Mouse (Mus musculus): Measurements from ENCODE around the gene Rpl23.

Rpl23 gene

GRCm38 (mm10) chr11:97781832-97782563 is at the start of gene Rpl23:
Gene Rpl23 (minus strand): TSS chr11:97782437.
- peak; percentile 62 for DNase-seq (ENCODE audit: extremely low read depth, low read depth, low spot score)

GRCm38 (mm10) chr11:97832001-97832400 is 49.8 kb upstream of the Rpl23 start:
- DNase-seq (ENCODE audit: extremely low read depth, low read depth, low spot score), result no peak

- no peak for DNase-seq (ENCODE audit: extremely low read depth, low read depth, low spot score)
Measured at GRCm38 (mm10) chr11:97830501-97830900, 48.3 kb upstream of the Rpl23 start.

GRCm38 (mm10) chr11:97829913-97830476 is 47.8 kb upstream of the Rpl23 start:
- DNase-seq (ENCODE audit: extremely low read depth, low read depth, low spot score), result no peak

GRCm38 (mm10) chr11:97829365-97829764 is 47.1 kb upstream of the Rpl23 start:
- DNase-seq (ENCODE audit: extremely low read depth, low read depth, low spot score), result no peak

- no peak for DNase-seq (ENCODE audit: extremely low read depth, low read depth, low spot score)
Measured at GRCm38 (mm10) chr11:97827654-97828053, 45.4 kb upstream of the Rpl23 start.

GRCm38 (mm10) chr11:97826414-97826813 is 44.2 kb upstream of the Rpl23 start:
- no peak for DNase-seq (ENCODE audit: extremely low read depth, low read depth, low spot score)

- no peak for DNase-seq (ENCODE audit: extremely low read depth, low read depth, low spot score)
Measured at GRCm38 (mm10) chr11:97825971-97826370, 43.7 kb upstream of the Rpl23 start.

- DNase-seq (ENCODE audit: extremely low read depth, low read depth, low spot score), result no peak
Measured at GRCm38 (mm10) chr11:97825295-97825694, 43.1 kb upstream of the Rpl23 start.

GRCm38 (mm10) chr11:97824895-97825294 is 42.7 kb upstream of the Rpl23 start:
- no peak for DNase-seq (ENCODE audit: extremely low read depth, low read depth, low spot score)

- no peak for DNase-seq (ENCODE audit: extremely low read depth, low read depth, low spot score)
Measured at GRCm38 (mm10) chr11:97824168-97824567, 41.9 kb upstream of the Rpl23 start.

- DNase-seq (ENCODE audit: extremely low read depth, low read depth, low spot score), result no peak
Measured at GRCm38 (mm10) chr11:97822840-97823603, 40.8 kb upstream of the Rpl23 start.

- no peak for DNase-seq (ENCODE audit: extremely low read depth, low read depth, low spot score)
Measured at GRCm38 (mm10) chr11:97821401-97822064, 39.3 kb upstream of the Rpl23 start.

GRCm38 (mm10) chr11:97820840-97821239 is 38.6 kb upstream of the Rpl23 start:
- DNase-seq (ENCODE audit: extremely low read depth, low read depth, low spot score), result no peak

GRCm38 (mm10) chr11:97819923-97820322 is 37.7 kb upstream of the Rpl23 start:
- no peak for DNase-seq (ENCODE audit: extremely low read depth, low read depth, low spot score)

GRCm38 (mm10) chr11:97819102-97819501 is 36.9 kb upstream of the Rpl23 start:
- no peak for DNase-seq (ENCODE audit: extremely low read depth, low read depth, low spot score)

- no peak for DNase-seq (ENCODE audit: extremely low read depth, low read depth, low spot score)
Measured at GRCm38 (mm10) chr11:97818571-97818970, 36.3 kb upstream of the Rpl23 start.

GRCm38 (mm10) chr11:97818003-97818402 is 35.8 kb upstream of the Rpl23 start:
- no peak for DNase-seq (ENCODE audit: extremely low read depth, low read depth, low spot score)

- no peak for DNase-seq (ENCODE audit: extremely low read depth, low read depth, low spot score)
Measured at GRCm38 (mm10) chr11:97817379-97817778, 35.1 kb upstream of the Rpl23 start.

- no peak for DNase-seq (ENCODE audit: extremely low read depth, low read depth, low spot score)
Measured at GRCm38 (mm10) chr11:97816916-97817315, 34.7 kb upstream of the Rpl23 start.

- no peak for DNase-seq (ENCODE audit: extremely low read depth, low read depth, low spot score)
Measured at GRCm38 (mm10) chr11:97816176-97816575, 33.9 kb upstream of the Rpl23 start.
